Mouse (Mus musculus) lung, adult 18-20 months (tissue): ENCODE results near the gene Bahcc1.
A peak's percentile ranks its signal among the peaks of the same experiment; 100 is the strongest.

Source experiments
- DNase-seq, 2 experiments: peaks; one replicate each; pipeline ENCODE4 v3.0.0; 2022; ENCODE audit warnings: mixed read lengths in 2 of 2

Bahcc1 gene

GRCm38 (mm10) chr11:120232230-120233097, at the start of gene Bahcc1:
Gene Bahcc1 (plus strand): TSS chr11:120232947.
- peak; percentile 100 for DNase-seq

GRCm38 (mm10) chr11:120183180-120183579, 49.6 kb upstream of the Bahcc1 start:
- no peak for DNase-seq

GRCm38 (mm10) chr11:120183708-120184107, 49.0 kb upstream of the Bahcc1 start:
- DNase-seq, result no peak

GRCm38 (mm10) chr11:120184371-120185315, 48.1 kb upstream of the Bahcc1 start:
- DNase-seq, result peak; percentile 18 to 31

GRCm38 (mm10) chr11:120185316-120186141, 47.2 kb upstream of the Bahcc1 start:
- peak; percentile 22 to 28 for DNase-seq

- DNase-seq, result no peak
These were observed 46.5 kb upstream of the Bahcc1 start for GRCm38 (mm10) chr11:120186145-120186740.

- peak; percentile 16 to 27 for DNase-seq
These were observed 45.9 kb upstream of the Bahcc1 start for GRCm38 (mm10) chr11:120186821-120187235.

- DNase-seq, result peak; percentile 38 to 42
These were observed 45.3 kb upstream of the Bahcc1 start for GRCm38 (mm10) chr11:120187236-120188101.

- DNase-seq, result peak; percentile 19 to 25
These were observed 44.7 kb upstream of the Bahcc1 start for GRCm38 (mm10) chr11:120188102-120188480.

- DNase-seq, result peak; percentile 67 to 69
These were observed 44.0 kb upstream of the Bahcc1 start for GRCm38 (mm10) chr11:120188481-120189441.

- DNase-seq, result peak; percentile 99
These were observed 43.1 kb upstream of the Bahcc1 start for GRCm38 (mm10) chr11:120189459-120190312.

- DNase-seq, result peak; percentile 25 to 26
These were observed 42.0 kb upstream of the Bahcc1 start for GRCm38 (mm10) chr11:120190526-120191412.

- no peak for DNase-seq
These were observed 33.9 kb upstream of the Bahcc1 start for GRCm38 (mm10) chr11:120198831-120199230.

- DNase-seq, result no peak
These were observed 33.0 kb upstream of the Bahcc1 start for GRCm38 (mm10) chr11:120199766-120200165.

GRCm38 (mm10) chr11:120200621-120201020, 32.1 kb upstream of the Bahcc1 start:
- DNase-seq, result no peak

GRCm38 (mm10) chr11:120204200-120204599, 28.5 kb upstream of the Bahcc1 start:
- no peak for DNase-seq

- no peak for DNase-seq
These were observed 26.6 kb upstream of the Bahcc1 start for GRCm38 (mm10) chr11:120206069-120206668.
